Mouse (Mus musculus) T-helper 1 cell (primary cell): Measurements from ENCODE around the gene Mocs2.

Experiments used
- in situ Hi-C: fragments of 300-600 bp; cut with MboI, MseI; formaldehyde crosslinking; loops from one replicate; pipeline ENCODE4 v1.15.1; 2025; ENCODE audit warnings: high pct_unique_total_duplicates

The Mocs2 gene

GRCm38 (mm10) chr13:114854023-114854422, 36.0 kb downstream of the Mocs2 start:
- in situ Hi-C loops: no loop called here

DNA sequence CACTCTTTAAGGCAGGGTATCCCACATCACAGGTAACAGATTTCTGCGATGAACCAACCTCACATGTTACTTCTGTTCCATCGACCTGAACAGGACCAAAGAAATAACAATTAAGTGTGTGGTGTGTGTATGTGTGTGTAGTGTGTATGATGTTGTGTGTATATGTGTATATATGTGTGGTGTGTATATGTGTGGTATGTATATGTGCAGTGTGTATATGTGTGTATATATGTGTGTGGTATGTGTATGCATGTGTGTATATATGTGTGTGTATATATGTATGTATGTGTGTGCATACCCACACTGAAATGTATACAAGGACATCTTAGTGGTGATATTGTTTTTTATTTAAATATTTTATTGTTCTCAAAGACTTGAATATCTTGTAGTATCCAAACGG, 36.4 kb downstream of the Mocs2 start:
- in situ Hi-C loops: no loop called here

DNA sequence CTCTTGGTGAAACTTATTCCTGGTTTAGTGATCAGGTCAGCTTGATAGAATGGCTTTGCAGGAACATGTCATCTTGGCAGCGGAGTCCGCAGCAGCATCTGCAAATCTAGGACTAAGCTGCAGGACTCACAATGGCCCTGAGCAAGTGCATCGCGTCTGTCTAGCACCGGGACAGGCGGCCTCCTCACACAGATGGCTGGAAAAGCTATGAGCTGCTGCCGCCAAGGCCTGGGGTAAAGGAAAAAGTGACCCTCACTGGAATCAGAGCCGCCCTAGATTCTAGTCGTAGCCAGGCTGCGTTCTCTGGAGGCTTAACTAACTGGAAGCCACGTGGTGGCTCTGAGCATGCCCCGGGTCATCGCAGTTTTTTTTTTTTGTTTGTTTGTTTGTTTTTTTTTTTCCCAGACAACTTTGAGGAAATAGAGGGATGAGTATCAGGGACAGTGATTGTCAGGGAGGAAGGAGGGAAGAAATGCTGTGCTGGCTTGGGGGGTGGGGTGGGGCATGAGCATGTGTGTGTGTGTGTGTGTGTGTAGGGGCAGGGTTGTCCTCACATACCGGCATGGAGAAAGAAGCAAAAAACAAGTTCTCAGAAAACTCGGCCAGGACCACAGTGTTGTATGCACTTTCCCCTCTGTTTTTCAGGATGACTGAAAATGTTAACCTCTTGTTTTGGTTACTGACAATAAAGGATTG, 37.7 kb downstream of the Mocs2 start:
- in situ Hi-C loops: no loop called here

- in situ Hi-C loops: no loop called here
Observed at GRCm38 (mm10) chr13:114856269-114856627, 38.2 kb downstream of the Mocs2 start.

- in situ Hi-C loops: no loop called here
Observed at GRCm38 (mm10) chr13:114857525-114857924, 39.5 kb downstream of the Mocs2 start.

- in situ Hi-C loops: no loop called here
Observed at GRCm38 (mm10) chr13:114874738-114875137, 56.7 kb downstream of the Mocs2 start.

DNA sequence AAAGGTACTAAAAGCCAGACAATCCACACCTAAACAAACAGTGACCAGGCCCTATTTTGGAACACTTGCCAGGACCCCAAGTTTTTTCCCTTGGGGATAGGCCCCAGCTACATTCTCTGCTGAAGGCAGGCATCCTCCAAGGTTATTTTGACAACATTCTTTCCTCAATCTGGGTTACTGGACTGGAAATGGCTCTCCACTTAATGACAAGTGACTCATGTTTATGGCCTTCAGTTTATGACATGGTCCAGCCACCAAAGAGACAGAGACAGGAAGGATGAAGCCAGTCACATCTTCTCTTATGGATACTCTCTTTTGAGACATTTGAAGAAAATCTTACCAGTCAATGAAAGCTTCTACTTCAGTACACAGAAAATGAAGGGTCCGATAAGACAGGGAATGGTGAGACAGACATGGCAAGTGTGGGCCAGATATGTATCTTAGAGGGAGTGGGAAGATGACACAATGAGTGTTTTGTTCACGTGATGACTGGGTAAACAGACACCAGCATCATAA, 58.0 kb downstream of the Mocs2 start:
- in situ Hi-C loops: no loop called here

DNA sequence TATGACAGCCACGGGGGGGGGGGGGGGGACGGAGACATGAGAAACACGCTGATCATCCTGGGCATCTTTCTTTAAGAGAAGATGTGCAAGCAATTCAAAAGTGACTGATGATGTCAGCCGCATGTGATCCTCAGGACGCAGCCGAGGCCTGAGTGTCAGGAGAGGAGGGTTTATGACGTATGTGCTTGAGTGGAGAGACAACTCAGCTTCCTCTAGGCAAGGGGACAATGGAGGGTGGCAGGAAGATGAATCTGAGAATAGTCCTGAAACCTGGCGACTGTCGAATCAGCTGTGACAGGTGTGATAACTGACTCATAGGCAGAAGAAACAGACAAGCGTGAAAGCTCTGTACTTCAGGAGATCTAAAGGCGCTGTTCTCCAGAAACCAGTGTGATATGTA, 60.6 kb downstream of the Mocs2 start:
- in situ Hi-C loops: no loop called here
